Mouse (Mus musculus) liver, postnatal 0 days (tissue): Measurements from ENCODE around the gene Strada.
A peak's percentile ranks its signal among the peaks of the same experiment; 100 is the strongest.

Experiments used
- CTCF ChIP-seq: sonication (generic); IDR thresholded peaks from 2 replicates; pipeline ENCODE4 v1.5.1; 2016; ENCODE audit warnings: antibody characterized with exemption, low read depth
- EP300 ChIP-seq: IDR thresholded peaks from 2 replicates; pipeline ENCODE4 v1.6.1; 2016; ENCODE audit warnings: antibody characterized with exemption, low read depth, mild to moderate bottlenecking

- TF ChIP-seq EP300 (no peak), CTCF (peak; percentile 78)
Observed at GRCm38 (mm10) chr11:106158081-106158929, 43.7 kb downstream of the Strada start.
